Mouse (Mus musculus) layer of hippocampus, adult 11-12 months (tissue): ENCODE results near the gene Zfp398.

ENCODE experiments used
- DNase-seq: peaks from one replicate; pipeline ENCODE4 v3.0.0; 2022; ENCODE audit warnings: low spot score

The Zfp398 gene

GRCm38 (mm10) chr6:47904361-47904760, 68.9 kb downstream of the Zfp398 start:
- no peak for DNase-seq

GRCm38 (mm10) chr6:47904917-47905695, 69.6 kb downstream of the Zfp398 start:
- no peak for DNase-seq

DNA sequence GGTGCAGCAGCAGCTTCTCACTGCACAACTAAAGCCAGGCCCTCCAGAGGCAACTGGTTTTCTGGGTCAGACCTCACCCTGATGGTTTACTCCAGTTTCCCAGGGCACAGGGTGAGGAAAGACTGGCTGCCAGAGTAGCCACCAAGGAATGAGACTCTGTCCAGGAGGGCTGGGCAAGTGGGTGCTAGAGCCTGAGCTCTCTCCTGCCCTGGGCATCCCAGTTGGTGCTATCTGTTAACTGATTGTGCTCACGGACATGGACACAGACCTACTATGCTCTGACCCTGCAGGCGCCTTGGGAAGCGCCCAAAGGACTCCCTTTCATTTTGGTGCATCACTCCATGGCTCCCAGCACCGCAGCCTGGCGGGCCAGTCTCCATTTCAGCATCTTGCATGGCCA, 70.9 kb downstream of the Zfp398 start:
- no peak for DNase-seq

GRCm38 (mm10) chr6:47909007-47909406, 73.5 kb downstream of the Zfp398 start:
- DNase-seq = no peak

DNA sequence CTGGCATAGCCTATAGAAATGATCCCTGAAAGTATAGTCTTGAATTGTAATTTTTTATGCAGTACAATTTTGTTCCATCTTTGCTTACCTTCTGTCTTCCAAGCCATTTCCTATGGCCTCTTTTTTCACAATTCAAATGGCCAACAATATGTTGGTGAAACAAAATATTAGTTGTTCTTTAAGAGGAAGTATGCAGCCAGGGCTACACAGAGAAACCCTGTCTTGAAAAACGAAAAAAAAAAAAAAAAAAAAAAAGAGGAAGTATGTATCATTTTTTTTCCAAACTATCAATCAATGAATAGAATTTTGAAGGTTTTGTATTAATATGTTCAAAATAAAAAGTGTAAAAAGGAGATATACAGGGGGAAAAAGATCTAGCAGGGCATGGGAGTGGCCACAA, 76.2 kb downstream of the Zfp398 start:
- DNase-seq = no peak

DNA sequence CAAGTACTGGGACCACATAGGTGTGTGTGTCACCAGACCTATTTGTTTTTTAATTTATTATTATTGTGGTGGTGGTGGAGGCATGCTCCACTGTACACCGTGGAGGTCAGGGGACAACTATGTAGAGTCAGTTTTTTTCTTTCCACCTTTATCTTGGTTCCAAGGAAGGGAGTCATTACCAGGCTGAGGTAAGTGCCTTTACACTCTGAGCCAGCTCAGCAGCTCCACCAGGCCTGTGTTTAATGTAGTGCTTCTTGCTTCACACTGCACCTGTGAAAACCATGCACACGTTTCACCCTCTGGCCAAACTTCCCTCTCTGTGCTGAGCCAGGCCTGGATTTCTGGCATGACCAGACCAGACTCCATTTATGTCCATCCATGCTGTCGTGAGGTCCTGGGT, 77.5 kb downstream of the Zfp398 start:
- no peak for DNase-seq

DNA sequence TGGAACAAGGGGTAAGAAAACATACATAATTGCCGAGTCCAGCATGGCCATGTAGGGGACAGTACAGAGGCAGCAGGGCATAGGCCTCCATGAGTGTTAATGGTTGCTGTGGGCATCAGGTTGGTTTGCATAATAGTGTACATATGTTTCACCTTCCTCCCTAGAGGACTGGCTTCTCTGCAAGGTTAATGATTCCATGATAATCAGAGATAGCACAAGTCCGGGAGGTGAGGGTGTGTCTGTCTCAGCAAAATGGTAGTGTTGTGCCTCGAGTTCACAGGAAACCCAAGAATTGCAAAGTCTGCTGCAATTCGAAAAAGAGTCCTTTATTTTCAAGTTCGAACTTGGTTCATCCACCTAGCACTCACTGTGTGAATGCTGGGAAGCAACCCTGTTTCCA, 81.6 kb downstream of the Zfp398 start:
- no peak for DNase-seq

DNA sequence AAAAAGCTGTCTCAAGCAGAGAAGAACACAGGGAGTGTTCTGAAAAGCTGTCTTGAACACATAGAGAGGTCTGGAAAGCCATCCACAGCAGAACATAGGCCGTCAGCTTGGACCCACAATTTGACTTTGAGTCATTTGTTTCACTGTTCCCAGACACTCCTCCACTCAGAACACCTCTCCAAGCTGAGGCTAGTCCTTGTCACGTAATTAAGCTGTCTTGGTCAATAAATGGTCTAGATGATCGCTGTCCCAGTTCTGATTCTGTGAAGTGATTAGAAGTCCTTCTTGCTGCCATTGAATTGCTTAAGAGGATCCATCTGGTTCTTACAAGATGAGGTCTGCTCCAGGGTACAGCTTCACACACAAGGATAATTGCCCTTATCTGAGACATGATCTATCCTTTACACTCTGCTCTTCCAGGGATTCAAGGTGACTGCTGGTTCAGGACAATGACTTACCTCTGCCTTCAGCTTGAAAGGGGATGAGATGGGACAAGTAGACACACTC, 83.4 kb downstream of the Zfp398 start:
- no peak for DNase-seq

DNA sequence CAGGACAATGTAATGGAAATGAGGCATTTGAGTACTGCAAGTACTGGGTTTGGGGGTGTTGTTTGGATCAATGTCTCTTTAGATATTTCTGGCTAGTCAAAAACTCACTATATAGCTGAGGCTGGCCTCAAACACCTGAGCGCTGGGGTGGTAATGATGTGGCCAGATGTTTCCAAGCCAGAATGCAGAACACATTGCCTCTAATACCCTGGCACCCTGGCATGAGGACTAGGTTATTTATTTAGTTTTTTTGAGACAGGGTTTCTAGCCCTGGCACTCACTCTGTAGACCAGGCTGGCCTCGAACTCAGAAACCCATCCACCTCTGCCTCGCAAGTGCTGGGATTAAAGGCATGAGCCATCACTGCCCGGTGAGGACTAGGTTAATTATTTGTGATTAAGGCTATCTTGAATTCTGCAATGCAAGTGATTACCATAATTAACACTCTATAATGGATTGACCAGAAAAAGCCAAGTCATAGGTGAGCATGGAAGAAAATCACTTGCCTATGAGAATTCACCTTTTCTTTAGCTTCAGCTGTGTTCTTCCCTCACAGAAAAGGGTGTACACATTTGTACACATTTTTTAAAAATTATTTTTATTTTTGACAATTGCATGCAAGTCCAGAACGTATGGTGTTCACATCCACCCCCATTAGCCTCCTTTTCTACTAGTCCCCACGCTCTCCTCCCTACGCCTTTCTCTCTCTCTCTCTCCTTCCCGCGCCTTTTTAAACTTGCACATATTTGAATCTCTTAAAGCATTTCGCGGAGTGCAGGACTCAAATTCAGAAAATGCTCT, 84.4 kb downstream of the Zfp398 start:
- no peak for DNase-seq

DNA sequence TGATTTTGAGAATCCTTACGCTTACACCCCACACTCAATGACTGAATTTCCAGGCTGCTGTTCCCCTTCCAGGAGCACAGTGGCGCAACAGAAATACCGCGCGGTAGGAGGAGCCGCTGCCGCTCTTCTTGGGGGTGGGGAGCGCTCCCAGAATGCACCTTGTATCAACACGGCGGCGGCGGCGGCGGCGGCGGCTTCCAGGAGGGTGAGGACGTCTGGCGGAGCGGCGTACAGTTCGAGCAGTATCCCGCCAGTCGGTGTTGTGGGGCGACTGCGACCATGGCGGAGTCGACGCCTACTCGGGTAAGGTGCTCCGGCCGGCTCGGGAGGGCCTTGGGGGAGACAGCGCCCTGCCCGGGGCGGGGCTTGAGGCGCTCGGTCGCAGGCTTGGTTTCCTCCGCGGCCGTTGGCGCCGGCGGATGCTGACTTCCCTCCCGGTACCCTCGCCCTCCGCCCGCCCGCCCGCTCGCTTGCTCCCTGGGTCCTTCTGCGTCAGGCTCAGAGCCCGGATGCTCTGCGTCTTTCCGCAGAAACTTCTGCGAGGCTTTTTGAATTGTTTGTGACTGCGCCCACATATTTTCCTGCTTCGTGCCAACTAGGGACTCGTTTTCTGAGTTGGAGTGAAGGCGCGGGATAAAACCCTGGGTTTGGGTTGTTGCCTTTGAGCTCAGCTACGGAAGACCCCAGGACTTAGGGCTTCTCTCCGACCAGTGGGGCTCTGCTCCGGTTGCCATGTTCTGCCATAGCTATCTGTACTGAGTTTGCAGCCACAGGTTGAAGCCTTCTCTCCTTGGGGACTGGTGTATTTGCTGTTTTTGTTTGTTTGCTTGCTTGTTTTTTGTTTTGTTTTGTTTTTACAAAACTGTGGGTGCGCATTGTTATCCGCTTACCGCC, 85.2 kb downstream of the Zfp398 start, which contains the start of gene Zfp212:
Zfp212 (plus strand) TSS at position 30 of the 894 bp plus-strand sequence.
- peak; percentile 88 for DNase-seq
